Mouse (Mus musculus) CH12.LX (cell line): Measurements from ENCODE around the gene Kif1bp. TPM values are rescaled to one million over a fixed set of nuclear protein-coding genes. Genes with fewer than 3 reads are reported as not detected.

Experiments
- DNase-seq: peaks from one replicate; pipeline ENCODE4 v3.0.0-alpha.2; 2013; ENCODE audit errors: extremely low read depth
- H3K27ac ChIP-seq: 2 replicates; pipeline ENCODE4 v1.5.1; 2012; ENCODE audit warnings: low read depth, mild to moderate bottlenecking, control low read depth, moderate library complexity; ENCODE audit not compliant: insufficient read depth
- H3K27me3 ChIP-seq: replicated peaks from 2 replicates; pipeline ENCODE3; 2012; ENCODE audit warnings: inconsistent platforms
- H3K36me3 ChIP-seq, 2 experiments: replicated peaks in 1 of 2; 2 replicates each; pipeline versions ENCODE3 to v1.6.1; 2012; ENCODE audit warnings: inconsistent platforms in 1 of 2, low read length in 1 of 2, mild to moderate bottlenecking in 1 of 2, mixed read lengths in 1 of 2, moderate library complexity in 1 of 2; ENCODE audit not compliant: control insufficient read depth in 1 of 2, insufficient read depth in 1 of 2
- H3K4me1 ChIP-seq, 2 experiments: 2 replicates each; pipeline ENCODE4 v1.6.1; 2012; ENCODE audit warnings: inconsistent platforms in 1 of 2, moderate library complexity in 1 of 2; ENCODE audit not compliant: insufficient read depth in 2 of 2, control insufficient read depth in 1 of 2
- H3K4me2 ChIP-seq: 2 replicates; pipeline ENCODE4 v1.6.1; 2012; ENCODE audit warnings: low read depth, mild to moderate bottlenecking, control low read depth; ENCODE audit not compliant: poor library complexity, insufficient read depth, severe bottlenecking
- H3K4me3 ChIP-seq, 3 experiments: fragments of 150-350 bp in 1 of 3; sonication (generic) in 1 of 3; replicated peaks in 1 of 3; 2 replicates each; pipeline versions ENCODE3 to v1.5.1; 2011 to 2012; ENCODE audit warnings: low read depth in 2 of 3, low read length in 2 of 3, mild to moderate bottlenecking in 2 of 3, moderate library complexity in 2 of 3, control low read depth in 1 of 3, improper control_type of control experiment in 1 of 3, inconsistent platforms in 1 of 3, mixed read lengths in 1 of 3; ENCODE audit not compliant: poor library complexity in 1 of 3
- H3K79me2 ChIP-seq: replicated peaks from 2 replicates; pipeline ENCODE4 v1.6.1; 2012; ENCODE audit warnings: mild to moderate bottlenecking, moderate library complexity; ENCODE audit not compliant: control insufficient read depth, poor library complexity, insufficient read depth, severe bottlenecking; ENCODE audit errors: extremely low read depth
- H3K9ac ChIP-seq: 2 replicates; pipeline ENCODE4 v1.6.1; 2012; ENCODE audit warnings: low read depth, mild to moderate bottlenecking, control low read depth, moderate library complexity; ENCODE audit not compliant: insufficient read depth
- H3K9me3 ChIP-seq: replicated peaks from 2 replicates; pipeline ENCODE3; 2012; ENCODE audit warnings: low read length, inconsistent platforms, mixed read lengths
- CTCF ChIP-seq, 2 experiments: IDR thresholded peaks in 1 of 2; conservative IDR thresholded peaks in 1 of 2; 2 replicates each; pipeline ENCODE4 v1.5.1; 2011 to 2012; ENCODE audit warnings: low read depth in 2 of 2, low read length in 2 of 2, improper control_type of control experiment in 1 of 2, inconsistent platforms in 1 of 2, mild to moderate bottlenecking in 1 of 2, moderate library complexity in 1 of 2
- E2F4 ChIP-seq: IDR thresholded peaks from 2 replicates; pipeline ENCODE4 v1.6.1; 2011; ENCODE audit warnings: low read depth, low read length, improper control_type of control experiment; ENCODE audit not compliant: insufficient replicate concordance
- HCFC1 ChIP-seq: IDR thresholded peaks from 2 replicates; pipeline ENCODE4 v1.6.1; 2012; ENCODE audit warnings: low read depth, mild to moderate bottlenecking, inconsistent platforms, low read length, improper control_type of control experiment
- IRF4 ChIP-seq: IDR thresholded peaks from 2 replicates; pipeline ENCODE4 v1.6.1; 2014; ENCODE audit warnings: low read depth, mild to moderate bottlenecking, inconsistent platforms, low read length, improper control_type of control experiment
- JUN ChIP-seq: IDR thresholded peaks from 2 replicates; pipeline ENCODE4 v1.6.1; 2011; ENCODE audit warnings: low read depth, mild to moderate bottlenecking, low read length, improper control_type of control experiment, moderate library complexity; ENCODE audit not compliant: insufficient read depth
- MAZ ChIP-seq: IDR thresholded peaks from 2 replicates; pipeline ENCODE4 v1.6.1; 2012; ENCODE audit warnings: low read depth, mild to moderate bottlenecking, inconsistent platforms, low read length, improper control_type of control experiment, moderate library complexity
- NELFE ChIP-seq: IDR thresholded peaks from 2 replicates; pipeline ENCODE4 v1.6.1; 2011; ENCODE audit warnings: low read depth, low read length, improper control_type of control experiment
- NRF1 ChIP-seq: IDR thresholded peaks from 2 replicates; pipeline ENCODE4 v1.6.1; 2014; ENCODE audit warnings: low read depth, mild to moderate bottlenecking, inconsistent platforms, low read length, improper control_type of control experiment, moderate library complexity
- PAX5 ChIP-seq: IDR thresholded peaks from 2 replicates; pipeline ENCODE4 v1.6.1; 2012; ENCODE audit warnings: low read length, inconsistent platforms, mixed read lengths
- POLR2AphosphoS2 ChIP-seq: IDR thresholded peaks from 2 replicates; pipeline ENCODE4 v1.6.1; 2011; ENCODE audit warnings: low read depth, low read length, improper control_type of control experiment
- RAD21 ChIP-seq: IDR thresholded peaks from 2 replicates; pipeline ENCODE4 v1.6.1; 2011; ENCODE audit warnings: low read depth, mild to moderate bottlenecking, low read length, improper control_type of control experiment, moderate library complexity
- RCOR1 ChIP-seq: conservative IDR thresholded peaks from 2 replicates; pipeline ENCODE4 v1.6.1; 2012; ENCODE audit warnings: low read depth, mild to moderate bottlenecking, inconsistent platforms, low read length, improper control_type of control experiment
- SMC3 ChIP-seq: IDR thresholded peaks from 2 replicates; pipeline ENCODE4 v1.6.1; 2011; ENCODE audit warnings: low read depth, low read length, improper control_type of control experiment
- TCF12 ChIP-seq: IDR thresholded peaks from 2 replicates; pipeline ENCODE4 v1.6.1; 2014; ENCODE audit warnings: low read depth, mild to moderate bottlenecking, inconsistent platforms, low read length, improper control_type of control experiment
- USF1 ChIP-seq: IDR thresholded peaks from 2 replicates; pipeline ENCODE4 v1.6.1; 2014; ENCODE audit warnings: low read depth, mild to moderate bottlenecking, inconsistent platforms, low read length, improper control_type of control experiment
- ZC3H11A ChIP-seq: IDR thresholded peaks from 2 replicates; pipeline ENCODE4 v1.6.1; 2012; ENCODE audit warnings: low read depth, mild to moderate bottlenecking, inconsistent platforms, low read length, improper control_type of control experiment
- ZKSCAN1 ChIP-seq: IDR thresholded peaks from 2 replicates; pipeline ENCODE4 v1.6.1; 2012; ENCODE audit warnings: low read depth, inconsistent platforms, low read length, improper control_type of control experiment, borderline replicate concordance
- dilution Hi-C: fragments of 300-500 bp; cut with MboI; formaldehyde crosslinking; loops from 2 replicates; pipeline ENCODE4 v1.14.3; 2020; ENCODE audit warnings: low sequenced_read_pairs; ENCODE audit not compliant: extremely low pct_unique_long_range_greater_than_20kb, extremely low pct_ligation_motif_present
- in situ Hi-C: fragments of 300-500 bp; cut with MboI; formaldehyde crosslinking; loops from 3 replicates; pipeline ENCODE4 v1.14.3; 2019; ENCODE audit warnings: low sequenced_read_pairs, low pct_ligation_motif_present, low pct_unique_long_range_greater_than_20kb, mixed read lengths
- polyA plus RNA-seq: library from polyadenylated mRNA; unstranded; fragments of >175 nt; gene quantifications from 2 replicates; pipeline ENCODE4 v1.2.1, GENCODE M21; 2012; ENCODE audit warnings: low read depth; ENCODE audit not compliant: insufficient read length
- total RNA-seq, 2 experiments: library from RNA; depleted of rRNA; stranded (reverse); fragments of 300-350 nt in 1 of 2; fragments of >200 nt in 1 of 2; gene quantifications; 2 replicates each; pipeline ENCODE4 v1.2.3; 2012 to 2014

The Kif1bp gene
- total and polyA plus RNA-seq, 3 experiments = 12.9 to 23.1 (median 15.3) TPM

DNA sequence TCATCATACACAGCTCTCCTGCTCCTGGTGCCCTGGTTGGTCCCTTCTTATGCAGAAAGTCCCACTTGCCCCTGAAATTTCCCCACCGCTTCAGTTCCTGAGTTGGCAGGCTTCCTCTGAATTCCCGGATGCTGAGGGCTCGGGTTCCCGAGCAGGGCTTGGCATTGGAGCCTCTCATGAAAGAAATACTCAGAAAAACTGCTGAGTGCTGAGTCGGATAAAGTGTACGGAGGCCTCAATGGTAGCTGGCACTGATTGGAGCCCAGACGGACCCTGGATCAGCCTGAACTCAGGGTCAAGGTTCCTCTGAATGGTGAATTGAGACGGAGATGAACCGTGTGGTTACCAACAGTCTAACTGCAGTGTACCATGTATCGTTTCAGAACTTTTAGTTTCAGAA, 31.8 kb downstream of the Kif1bp start:
- H3K9ac ChIP-seq = no peak overlapping the region
- TF ChIP-seq RAD21 (no peak), RCOR1 (no peak), ZKSCAN1 (no peak), USF1 (no peak), NELFE (no peak), IRF4 (no peak), TCF12 (no peak), JUN (no peak), CTCF (conservative IDR thresholded peaks at IDR 0.05 in 1 of 2, IDR thresholded peaks at IDR 0.05 in 1 of 2; ENCODE audit: low read depth in 2 of 2, low read length in 2 of 2) (no peak), SMC3 (no peak), E2F4 (no peak), POLR2AphosphoS2 (no peak), HCFC1 (no peak), NRF1 (no peak), ZC3H11A (no peak), MAZ (no peak), PAX5 (no peak)
- TF ChIP-seq, all 38 proteins: peak for 0
- no peaks in the 10 kb centered on the region for H3K9me3 ChIP-seq
- H3K27me3 ChIP-seq = no peaks in the 10 kb centered on the region
- in situ Hi-C loops = no loop called here
- peaks cover 7 to 50% of the 10 kb centered on the region in 2 experiments for H3K4me1 ChIP-seq
- H3K36me3 ChIP-seq = no peaks in the 10 kb centered on the region
- no peak overlapping the region for H3K27ac ChIP-seq
- no peaks in the 10 kb centered on the region for H3K79me2 ChIP-seq
- H3K4me3 ChIP-seq = no peak overlapping the region
- no peak overlapping the region for H3K4me2 ChIP-seq
- dilution Hi-C loops = no loop called here
- no peak for DNase-seq

DNA sequence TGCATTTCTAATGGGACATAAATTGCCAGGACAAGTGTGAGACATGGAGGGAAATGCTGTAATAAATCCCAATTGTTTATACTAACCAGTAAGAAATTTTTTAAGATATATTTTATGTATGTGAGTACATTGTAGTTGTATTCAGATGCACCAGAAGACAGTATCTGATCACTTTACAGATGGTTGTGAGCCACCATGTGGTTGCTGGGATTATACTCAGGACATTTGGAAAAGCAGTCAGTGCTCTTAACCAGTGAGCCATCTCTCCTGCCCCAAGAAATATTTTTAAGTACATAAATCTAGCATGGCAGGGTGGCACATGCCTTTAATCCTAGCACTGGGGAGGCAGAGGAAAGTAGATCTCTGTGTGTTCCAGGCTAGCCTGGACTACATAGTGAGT, 32.5 kb downstream of the Kif1bp start:
- H3K9ac ChIP-seq = no peak overlapping the region
- no peaks in the 10 kb centered on the region for H3K9me3 ChIP-seq
- peaks cover 8 to 55% of the 10 kb centered on the region in 2 experiments for H3K4me1 ChIP-seq
- no peaks in the 10 kb centered on the region for H3K79me2 ChIP-seq
- dilution Hi-C loops (no loop called here), in situ Hi-C loops (no loop called here)
- H3K27me3 ChIP-seq = no peaks in the 10 kb centered on the region
- peak; percentile 3 for TF ChIP-seq RAD21
- TF ChIP-seq CTCF (conservative IDR thresholded peaks at IDR 0.05 in 1 of 2, IDR thresholded peaks at IDR 0.05 in 1 of 2; ENCODE audit: low read depth in 2 of 2, low read length in 2 of 2) = peak in 1 of 2 experiments; percentile 9; a peak in 1 of 4 replicates
- no peak for TF ChIP-seq USF1
- H3K4me2 ChIP-seq = no peak overlapping the region
- DNase-seq = no peak
- H3K36me3 ChIP-seq = no peaks in the 10 kb centered on the region
- no peak overlapping the region for H3K4me3 ChIP-seq
- H3K27ac ChIP-seq = no peak overlapping the region
